Comparison of ENCODE assay signal across 1 mouse cellular context in genomic region chr1:94034984-94035743, GRCm38 (mm10).
A peak's percentile ranks its signal among the peaks of the same experiment; 100 is the strongest.
TF ChIP-seq lines count a peak whose summit lies in the region.

No protein-coding gene starts in this region.

TF ChIP-seq in MEL, 35 proteins besides CTCF, POLR2A, EP300 and RAD21 (continued from another document):
- TF ChIP-seq TAL1 (IDR thresholded peaks at IDR 0.05; ENCODE audit: low read length) (peak; percentile 43), HCFC1 (IDR thresholded peaks at IDR 0.05; ENCODE audit: low read depth, low read length) (peak; percentile 76), E2F4 (IDR thresholded peaks at IDR 0.05; ENCODE audit: borderline replicate concordance, low read depth, low read length) (peak; percentile 66; the same call in 1 of the 2 replicates)
